Mouse (Mus musculus) lung, postnatal 0 days (tissue): ENCODE data around the gene Rph3a.

Experiments used
- CTCF ChIP-seq: IDR thresholded peaks from 2 replicates; pipeline ENCODE4 v1.5.1; 2016; ENCODE audit warnings: antibody characterized with exemption, mild to moderate bottlenecking
- EP300 ChIP-seq: IDR thresholded peaks from 2 replicates; pipeline ENCODE4 v1.6.1; 2016; ENCODE audit warnings: antibody characterized with exemption, mild to moderate bottlenecking, control low read depth

DNA sequence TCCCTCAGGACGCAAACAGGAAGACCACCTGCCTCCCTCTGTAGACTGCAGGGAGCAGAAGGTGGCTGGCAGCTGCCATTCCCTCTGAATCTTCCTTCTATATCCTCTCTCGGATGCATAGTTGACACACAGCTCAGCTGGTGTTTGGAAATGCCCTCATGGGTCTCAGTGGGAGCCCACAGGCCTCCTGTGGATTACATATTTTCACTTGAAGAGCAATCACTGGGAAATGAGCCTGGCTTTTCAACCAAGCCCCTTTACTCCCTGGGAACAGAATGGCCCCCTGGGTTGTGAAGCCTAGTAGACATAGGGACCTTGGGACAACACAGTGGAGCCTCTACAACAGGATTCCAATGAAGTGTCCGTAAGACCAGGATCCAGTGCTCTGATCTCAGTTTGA is 33.8 kb downstream of the Rph3a start:
- TF ChIP-seq CTCF, result no peak
- no peak for TF ChIP-seq EP300
